Mouse (Mus musculus) lung, postnatal 0 days (tissue): ENCODE results near the gene Hspa4.

Source experiments
- CTCF ChIP-seq: IDR thresholded peaks from 2 replicates; pipeline ENCODE4 v1.5.1; 2016; ENCODE audit warnings: antibody characterized with exemption, mild to moderate bottlenecking
- EP300 ChIP-seq: IDR thresholded peaks from 2 replicates; pipeline ENCODE4 v1.6.1; 2016; ENCODE audit warnings: antibody characterized with exemption, mild to moderate bottlenecking, control low read depth

- TF ChIP-seq CTCF (no peak), EP300 (no peak)
Measured at GRCm38 (mm10) chr11:53336182-53336571, 35.9 kb upstream of the Hspa4 start.
